Mouse (Mus musculus): ENCODE results near the gene Bhlha15. TPM values are rescaled to one million over a fixed set of nuclear protein-coding genes. Genes with fewer than 3 reads are reported as not detected.

Bhlha15 gene
- polyA plus RNA-seq (2012; fragmentation: generic; extraction: Trizol), result 0.02 TPM

- Histone ChIP-seq H3K79me2 (ENCODE audit: control insufficient read depth, insufficient read depth) (no peaks in the 10 kb centered on the region), H3K36me3 (ENCODE audit: control insufficient read depth, insufficient read depth) (peaks cover 4% of the 10 kb centered on the region), H3K4me3 (no peak within 1 kb of the TSS), H3K27me3 (ENCODE audit: control insufficient read depth, insufficient read depth, insufficient read length) (no peaks in the 10 kb centered on the region), H3ac (ENCODE audit: control insufficient read depth, insufficient read length) (no peak within 1 kb of the TSS), H3K4me2 (ENCODE audit: low read depth) (no peak within 1 kb of the TSS)
- no peak for TF ChIP-seq TCF12 (IDR thresholded peaks at IDR 0.05; ENCODE audit: insufficient read depth, poor library complexity, severe bottlenecking)
- no peak for TF ChIP-seq SRF (IDR thresholded peaks at IDR 0.05; ENCODE audit: control insufficient read depth, insufficient read length, low read depth)
- no peak for TF ChIP-seq MYOG (IDR thresholded peaks at IDR 0.05; ENCODE audit: control insufficient read depth in 1 of 3, insufficient read depth in 1 of 3, insufficient read length in 2 of 3, low read depth in 2 of 3)
- TF ChIP-seq POLR2A (IDR thresholded peaks at IDR 0.05; ENCODE audit: insufficient read length, low read depth), result no peak
- no peak for TF ChIP-seq CEBPB (IDR thresholded peaks at IDR 0.05; ENCODE audit: insufficient read depth, poor library complexity, severe bottlenecking)
- no peak for TF ChIP-seq E2F4 (IDR thresholded peaks at IDR 0.05; ENCODE audit: insufficient read depth)
- no peak for TF ChIP-seq REST (IDR thresholded peaks at IDR 0.05; ENCODE audit: insufficient read depth, insufficient read length)
- TF ChIP-seq POLR2AphosphoS2 (IDR thresholded peaks at IDR 0.05; ENCODE audit: insufficient read length, low read depth), result no peak
- no peak for TF ChIP-seq USF1 (IDR thresholded peaks at IDR 0.05; ENCODE audit: low read depth)
- no peak for TF ChIP-seq MYOD1 (IDR thresholded peaks at IDR 0.05; ENCODE audit: control insufficient read depth in 1 of 3, insufficient read length in 2 of 3, low read depth in 2 of 3)
- TF ChIP-seq TCF3 (IDR thresholded peaks at IDR 0.05; ENCODE audit: insufficient read length, low read depth), result no peak
- no peak for TF ChIP-seq MAX (IDR thresholded peaks at IDR 0.05; ENCODE audit: low read depth)
These were observed at the start of gene Bhlha15 for GRCm38 (mm10) chr5:144189950-144190583. Bhlha15 (plus strand) TSS chr5:144190286.

- no peaks in the 10 kb centered on the region for H3K27me3 ChIP-seq (ENCODE audit: control insufficient read depth, insufficient read depth, insufficient read length)
- H3K4me3 ChIP-seq, result no peak overlapping the region
- H3K4me2 ChIP-seq (ENCODE audit: low read depth), result no peak overlapping the region
- H3ac ChIP-seq (ENCODE audit: control insufficient read depth, insufficient read length), result no peak overlapping the region
- no peaks in the 10 kb centered on the region for H3K79me2 ChIP-seq (ENCODE audit: control insufficient read depth, insufficient read depth)
- H3K36me3 ChIP-seq (ENCODE audit: control insufficient read depth, insufficient read depth), result no peaks in the 10 kb centered on the region
- TF ChIP-seq USF1 (IDR thresholded peaks at IDR 0.05; ENCODE audit: low read depth), result no peak
- no peak for TF ChIP-seq MYOG (IDR thresholded peaks at IDR 0.05; ENCODE audit: control insufficient read depth in 1 of 3, insufficient read depth in 1 of 3, insufficient read length in 2 of 3, low read depth in 2 of 3)
- TF ChIP-seq SRF (IDR thresholded peaks at IDR 0.05; ENCODE audit: control insufficient read depth, insufficient read length, low read depth), result no peak
- no peak for TF ChIP-seq E2F4 (IDR thresholded peaks at IDR 0.05; ENCODE audit: insufficient read depth)
- TF ChIP-seq TCF12 (IDR thresholded peaks at IDR 0.05; ENCODE audit: insufficient read depth, poor library complexity, severe bottlenecking), result no peak
These were observed 46.6 kb upstream of the Bhlha15 start for GRCm38 (mm10) chr5:144143531-144143930.

GRCm38 (mm10) chr5:144146898-144147297, 43.2 kb upstream of the Bhlha15 start:
- Histone ChIP-seq H3K79me2 (ENCODE audit: control insufficient read depth, insufficient read depth) (no peaks in the 10 kb centered on the region), H3K4me3 (no peak overlapping the region), H3K27me3 (ENCODE audit: control insufficient read depth, insufficient read depth, insufficient read length) (no peaks in the 10 kb centered on the region), H3K4me2 (ENCODE audit: low read depth) (no peak overlapping the region), H3ac (ENCODE audit: control insufficient read depth, insufficient read length) (no peak overlapping the region), H3K36me3 (ENCODE audit: control insufficient read depth, insufficient read depth) (no peaks in the 10 kb centered on the region)
- TF ChIP-seq MYOD1 (IDR thresholded peaks at IDR 0.05; ENCODE audit: control insufficient read depth in 1 of 3, insufficient read length in 2 of 3, low read depth in 2 of 3) (no peak), REST (IDR thresholded peaks at IDR 0.05; ENCODE audit: insufficient read depth, insufficient read length) (no peak)

- Histone ChIP-seq H3K4me2 (ENCODE audit: low read depth) (no peak overlapping the region), H3ac (ENCODE audit: control insufficient read depth, insufficient read length) (no peak overlapping the region), H3K79me2 (ENCODE audit: control insufficient read depth, insufficient read depth) (no peaks in the 10 kb centered on the region), H3K4me3 (no peak overlapping the region), H3K27me3 (ENCODE audit: control insufficient read depth, insufficient read depth, insufficient read length) (no peaks in the 10 kb centered on the region), H3K36me3 (ENCODE audit: control insufficient read depth, insufficient read depth) (no peaks in the 10 kb centered on the region)
- no peak for TF ChIP-seq TCF3 (IDR thresholded peaks at IDR 0.05; ENCODE audit: insufficient read length, low read depth)
- no peak for TF ChIP-seq MYOD1 (IDR thresholded peaks at IDR 0.05; ENCODE audit: control insufficient read depth in 1 of 3, insufficient read length in 2 of 3, low read depth in 2 of 3)
- no peak for TF ChIP-seq POLR2A (IDR thresholded peaks at IDR 0.05; ENCODE audit: insufficient read length, low read depth)
These were observed 40.6 kb upstream of the Bhlha15 start for GRCm38 (mm10) chr5:144149530-144149929.

- Histone ChIP-seq H3K79me2 (ENCODE audit: control insufficient read depth, insufficient read depth) (no peaks in the 10 kb centered on the region), H3K4me2 (ENCODE audit: low read depth) (no peak overlapping the region), H3K27me3 (ENCODE audit: control insufficient read depth, insufficient read depth, insufficient read length) (no peaks in the 10 kb centered on the region), H3K4me3 (no peak overlapping the region), H3ac (ENCODE audit: control insufficient read depth, insufficient read length) (no peak overlapping the region), H3K36me3 (ENCODE audit: control insufficient read depth, insufficient read depth) (no peaks in the 10 kb centered on the region)
- TF ChIP-seq CEBPB (IDR thresholded peaks at IDR 0.05; ENCODE audit: insufficient read depth, poor library complexity, severe bottlenecking) (no peak), USF1 (IDR thresholded peaks at IDR 0.05; ENCODE audit: low read depth) (no peak), MYOG (IDR thresholded peaks at IDR 0.05; ENCODE audit: control insufficient read depth in 1 of 3, insufficient read depth in 1 of 3, insufficient read length in 2 of 3, low read depth in 2 of 3) (no peak)
These were observed 38.8 kb upstream of the Bhlha15 start for GRCm38 (mm10) chr5:144151270-144151669.

GRCm38 (mm10) chr5:144154528-144154927, 35.6 kb upstream of the Bhlha15 start:
- TF ChIP-seq MYOD1 (IDR thresholded peaks at IDR 0.05; ENCODE audit: control insufficient read depth in 1 of 3, insufficient read length in 2 of 3, low read depth in 2 of 3) (no peak), SRF (IDR thresholded peaks at IDR 0.05; ENCODE audit: control insufficient read depth, insufficient read length, low read depth) (no peak), POLR2A (IDR thresholded peaks at IDR 0.05; ENCODE audit: insufficient read length, low read depth) (no peak), MYOG (IDR thresholded peaks at IDR 0.05; ENCODE audit: control insufficient read depth in 1 of 3, insufficient read depth in 1 of 3, insufficient read length in 2 of 3, low read depth in 2 of 3) (no peak), REST (IDR thresholded peaks at IDR 0.05; ENCODE audit: insufficient read depth, insufficient read length) (no peak), USF1 (IDR thresholded peaks at IDR 0.05; ENCODE audit: low read depth) (no peak), CEBPB (IDR thresholded peaks at IDR 0.05; ENCODE audit: insufficient read depth, poor library complexity, severe bottlenecking) (no peak), E2F4 (IDR thresholded peaks at IDR 0.05; ENCODE audit: insufficient read depth) (no peak), POLR2AphosphoS2 (IDR thresholded peaks at IDR 0.05; ENCODE audit: insufficient read length, low read depth) (no peak), TCF3 (IDR thresholded peaks at IDR 0.05; ENCODE audit: insufficient read length, low read depth) (no peak), TCF12 (IDR thresholded peaks at IDR 0.05; ENCODE audit: insufficient read depth, poor library complexity, severe bottlenecking) (no peak), MAX (IDR thresholded peaks at IDR 0.05; ENCODE audit: low read depth) (no peak)
- H3K36me3 ChIP-seq (ENCODE audit: control insufficient read depth, insufficient read depth), result peaks cover 6% of the 10 kb centered on the region
- no peak overlapping the region for H3K4me2 ChIP-seq (ENCODE audit: low read depth)
- no peaks in the 10 kb centered on the region for H3K27me3 ChIP-seq (ENCODE audit: control insufficient read depth, insufficient read depth, insufficient read length)
- no peak overlapping the region for H3K4me3 ChIP-seq
- H3ac ChIP-seq (ENCODE audit: control insufficient read depth, insufficient read length), result no peak overlapping the region
- H3K79me2 ChIP-seq (ENCODE audit: control insufficient read depth, insufficient read depth), result no peaks in the 10 kb centered on the region

All from myocyte (in vitro differentiated cells).